Mouse (Mus musculus): ENCODE measurements around the gene Zfp583.

DNA sequence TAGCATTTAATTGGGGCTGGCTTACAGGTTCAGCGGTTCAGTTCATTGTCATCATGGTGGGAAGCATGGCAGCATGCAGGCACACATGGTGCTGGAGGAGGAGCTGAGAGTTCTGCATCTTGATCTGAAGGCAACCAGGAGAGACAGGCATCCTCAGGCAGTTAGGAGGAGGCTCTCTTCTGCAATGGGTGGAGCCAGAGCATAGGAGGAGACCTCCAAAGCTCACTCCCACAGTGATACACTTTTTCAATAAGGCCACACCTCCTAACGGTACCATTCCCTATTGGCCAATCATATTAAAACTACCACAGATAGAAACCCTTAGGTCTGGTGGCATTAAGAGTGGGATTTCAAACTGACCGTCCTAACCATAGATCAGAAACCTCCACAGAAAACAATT is 38.4 kb upstream of the Zfp583 start:
- TF ChIP-seq TCF3 (IDR thresholded peaks at IDR 0.05; ENCODE audit: insufficient read length, low read depth) (no peak), MAX (IDR thresholded peaks at IDR 0.05; ENCODE audit: low read depth) (no peak), CEBPB (IDR thresholded peaks at IDR 0.05; ENCODE audit: insufficient read depth, poor library complexity, severe bottlenecking) (no peak), E2F4 (IDR thresholded peaks at IDR 0.05; ENCODE audit: insufficient read depth) (no peak), POLR2A (IDR thresholded peaks at IDR 0.05; ENCODE audit: insufficient read length, low read depth) (no peak), MYOG (IDR thresholded peaks at IDR 0.05; ENCODE audit: control insufficient read depth in 1 of 3, insufficient read depth in 1 of 3, insufficient read length in 2 of 3, low read depth in 2 of 3) (no peak), POLR2AphosphoS2 (IDR thresholded peaks at IDR 0.05; ENCODE audit: insufficient read length, low read depth) (no peak), TCF12 (IDR thresholded peaks at IDR 0.05; ENCODE audit: insufficient read depth, poor library complexity, severe bottlenecking) (no peak), MYOD1 (IDR thresholded peaks at IDR 0.05; ENCODE audit: control insufficient read depth in 1 of 3, insufficient read length in 2 of 3, low read depth in 2 of 3) (no peak), SRF (IDR thresholded peaks at IDR 0.05; ENCODE audit: control insufficient read depth, insufficient read length, low read depth) (no peak), USF1 (IDR thresholded peaks at IDR 0.05; ENCODE audit: low read depth) (no peak), REST (IDR thresholded peaks at IDR 0.05; ENCODE audit: insufficient read depth, insufficient read length) (no peak)

Data from myocyte (in vitro differentiated cells).